Mouse (Mus musculus): ENCODE results near the gene Mamld1. TPM values are rescaled to one million over a fixed set of nuclear protein-coding genes. Genes with fewer than 3 reads are reported as not detected.
A peak's percentile ranks its signal among the peaks of the same experiment; 100 is the strongest.

Gene Mamld1
- polyA plus RNA-seq, 1 experiment from 2014 or later: 0.27 TPM

DNA sequence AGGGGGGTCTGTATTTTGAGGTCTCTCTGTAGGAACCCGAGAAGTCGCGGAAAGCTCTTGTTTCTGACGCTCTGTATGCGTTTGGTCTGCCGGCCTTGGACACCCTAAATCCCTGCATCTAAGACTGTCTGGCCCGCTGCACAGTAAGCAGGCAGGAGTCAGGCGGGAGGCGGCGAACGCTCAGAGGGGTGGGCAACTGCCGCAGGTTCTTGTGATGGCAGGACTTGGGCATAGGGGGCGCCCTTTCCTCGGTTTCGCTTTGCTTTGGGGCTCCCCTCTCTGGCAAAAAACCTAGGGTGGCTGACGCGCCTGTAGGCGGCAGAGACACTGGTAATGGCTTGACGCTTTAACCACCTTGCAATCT, 2.0 kb downstream of the Mamld1 start:
- Histone ChIP-seq H3K36me3 (replicated peaks; ENCODE audit: insufficient read depth, low read length) (no peaks in the 10 kb centered on the region), H3K27me3 (ENCODE audit: insufficient read depth, low read length) (peaks cover 32% of the 10 kb centered on the region), H3K4me3 (ENCODE audit: low read depth, low read length) (peak overlapping the region; percentile 41), H3K9ac (replicated peaks) (no peak overlapping the region), H3K4me1 (ENCODE audit: insufficient read depth) (no peaks in the 10 kb centered on the region), H3K9me3 (ENCODE audit: low read length) (no peaks in the 10 kb centered on the region), H3K27ac (ENCODE audit: low read depth) (no peak overlapping the region), H3K4me2 (ENCODE audit: low read depth, low read length) (peak overlapping the region; percentile 68)
- WGBS (ENCODE audit: insufficient replicate concordance): 23% methylated on average over 19 of the region's 19 CpGs
- DNase-seq: peak; percentile 55
- ATAC-seq: peak; percentile 44; the same call in 1 of the 2 replicates
- TF ChIP-seq CTCF (IDR thresholded peaks at IDR 0.05; ENCODE audit: low read depth) (peak; percentile 50), EP300 (IDR thresholded peaks at IDR 0.05; ENCODE audit: low read depth) (no peak)

DNA sequence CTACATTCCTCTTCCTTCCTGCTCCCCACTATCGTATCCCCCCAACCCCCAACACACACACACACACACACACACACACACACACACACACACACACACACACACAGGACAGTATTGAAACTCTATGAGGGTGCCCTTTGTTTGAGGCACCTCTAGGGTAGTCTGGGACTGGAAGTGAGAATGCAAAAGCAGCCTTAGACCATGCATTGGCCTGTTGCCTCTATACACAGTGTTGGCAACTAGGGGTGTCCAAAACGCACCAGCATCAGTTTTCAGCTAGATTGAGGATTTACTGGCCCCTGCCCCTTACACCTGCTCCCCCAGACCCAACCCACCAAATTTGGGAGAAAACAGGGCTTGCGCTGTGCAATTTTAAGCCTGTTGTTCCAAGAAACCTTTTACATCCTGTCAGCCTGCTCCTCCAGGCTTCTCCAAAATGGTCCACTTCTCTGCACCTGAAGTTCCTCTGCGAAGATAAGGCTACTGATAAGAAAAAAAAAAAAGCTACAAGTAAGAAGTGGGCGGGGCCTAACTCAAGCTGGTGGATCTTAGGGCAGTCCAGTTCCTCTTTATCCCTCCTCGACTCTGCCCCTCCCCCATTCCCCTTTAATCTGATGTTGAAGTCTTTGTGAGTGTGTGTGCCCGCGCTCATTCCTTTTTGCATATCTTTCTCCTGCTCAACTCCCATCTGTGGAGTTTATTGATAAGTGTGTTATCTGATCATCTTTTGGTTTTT, 2.6 kb downstream of the Mamld1 start:
- peak overlapping the region; percentile 68 for H3K4me2 ChIP-seq (ENCODE audit: low read depth, low read length)
- H3K9me3 ChIP-seq (ENCODE audit: low read length): no peaks in the 10 kb centered on the region
- no peaks in the 10 kb centered on the region for H3K36me3 ChIP-seq (replicated peaks; ENCODE audit: insufficient read depth, low read length)
- WGBS (ENCODE audit: insufficient replicate concordance): 29% methylated on average over 7 of the region's 8 CpGs
- no peak overlapping the region for H3K9ac ChIP-seq (replicated peaks)
- TF ChIP-seq EP300 (IDR thresholded peaks at IDR 0.05; ENCODE audit: low read depth) (no peak), CTCF (IDR thresholded peaks at IDR 0.05; ENCODE audit: low read depth) (no peak)
- H3K27ac ChIP-seq (ENCODE audit: low read depth): no peak overlapping the region
- H3K4me3 ChIP-seq (ENCODE audit: low read depth, low read length): peak overlapping the region; percentile 41
- H3K4me1 ChIP-seq (ENCODE audit: insufficient read depth): no peaks in the 10 kb centered on the region
- H3K27me3 ChIP-seq (ENCODE audit: insufficient read depth, low read length): peaks cover 29% of the 10 kb centered on the region; the same call in 1 of the 2 replicates
- DNase-seq: peak; percentile 15
- peak; percentile 53; the same call in 1 of the 2 replicates for ATAC-seq

DNA sequence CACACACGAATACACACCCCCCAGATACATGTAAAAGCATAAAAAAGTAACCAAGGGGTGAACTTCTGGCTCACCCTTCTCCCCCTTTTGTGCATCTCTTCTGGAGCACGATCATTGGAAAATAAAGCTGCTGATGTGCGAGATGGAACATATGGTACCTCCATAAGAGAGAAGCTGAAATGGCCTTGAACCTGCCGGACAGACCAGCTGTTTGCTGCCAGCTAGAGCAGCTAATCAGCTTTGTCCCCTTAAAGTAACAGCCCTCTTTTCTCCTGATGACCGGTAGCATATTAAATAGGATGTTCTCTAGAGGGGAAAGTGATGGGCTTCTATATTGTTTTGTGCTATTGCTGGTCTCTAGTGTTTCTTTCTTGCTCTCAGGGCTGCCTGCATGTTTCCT, 3.2 kb downstream of the Mamld1 start:
- Histone ChIP-seq H3K4me3 (ENCODE audit: low read depth, low read length) (no peak overlapping the region), H3K27me3 (ENCODE audit: insufficient read depth, low read length) (peaks cover 25% of the 10 kb centered on the region; the same call in 1 of the 2 replicates), H3K4me1 (ENCODE audit: insufficient read depth) (no peaks in the 10 kb centered on the region), H3K9ac (replicated peaks) (no peak overlapping the region), H3K4me2 (ENCODE audit: low read depth, low read length) (no peak overlapping the region), H3K27ac (ENCODE audit: low read depth) (no peak overlapping the region), H3K9me3 (ENCODE audit: low read length) (no peaks in the 10 kb centered on the region), H3K36me3 (replicated peaks; ENCODE audit: insufficient read depth, low read length) (no peaks in the 10 kb centered on the region)
- no peak for DNase-seq
- ATAC-seq: no peak
- TF ChIP-seq EP300 (IDR thresholded peaks at IDR 0.05; ENCODE audit: low read depth) (no peak), CTCF (IDR thresholded peaks at IDR 0.05; ENCODE audit: low read depth) (no peak)
- WGBS (ENCODE audit: insufficient replicate concordance): 42% methylated on average over 5 of the region's 5 CpGs

DNA sequence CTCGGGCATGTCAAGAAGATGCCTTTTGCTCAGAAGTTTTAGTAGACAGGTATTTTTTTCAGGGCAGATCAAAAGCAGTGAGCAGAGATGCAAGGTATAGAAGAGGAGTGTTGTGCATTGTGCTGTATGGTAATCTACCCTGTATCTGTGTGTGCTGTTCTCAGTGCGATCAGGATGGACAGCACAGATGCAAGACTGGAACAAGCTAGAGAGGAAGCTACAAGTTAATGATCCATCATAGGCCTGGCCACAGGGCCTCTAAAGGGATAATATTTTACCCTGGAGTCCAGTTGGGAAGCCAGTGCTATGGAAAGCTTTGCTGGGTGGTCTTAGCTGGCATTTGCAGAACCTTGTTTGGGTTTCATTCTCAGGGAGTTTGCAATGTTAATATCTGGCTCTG, 6.9 kb downstream of the Mamld1 start:
- Histone ChIP-seq H3K4me3 (ENCODE audit: low read depth, low read length) (no peak overlapping the region), H3K4me2 (ENCODE audit: low read depth, low read length) (no peak overlapping the region), H3K27me3 (ENCODE audit: insufficient read depth, low read length) (no peaks in the 10 kb centered on the region), H3K9ac (replicated peaks) (no peak overlapping the region), H3K9me3 (ENCODE audit: low read length) (no peaks in the 10 kb centered on the region), H3K36me3 (replicated peaks; ENCODE audit: insufficient read depth, low read length) (no peaks in the 10 kb centered on the region), H3K27ac (ENCODE audit: low read depth) (no peak overlapping the region), H3K4me1 (ENCODE audit: insufficient read depth) (no peaks in the 10 kb centered on the region)
- TF ChIP-seq EP300 (IDR thresholded peaks at IDR 0.05; ENCODE audit: low read depth) (no peak), CTCF (IDR thresholded peaks at IDR 0.05; ENCODE audit: low read depth) (no peak)
- ATAC-seq (no peak), DNase-seq (no peak)
- WGBS (ENCODE audit: insufficient replicate concordance): 68% methylated on average over 2 of the region's 2 CpGs

DNA sequence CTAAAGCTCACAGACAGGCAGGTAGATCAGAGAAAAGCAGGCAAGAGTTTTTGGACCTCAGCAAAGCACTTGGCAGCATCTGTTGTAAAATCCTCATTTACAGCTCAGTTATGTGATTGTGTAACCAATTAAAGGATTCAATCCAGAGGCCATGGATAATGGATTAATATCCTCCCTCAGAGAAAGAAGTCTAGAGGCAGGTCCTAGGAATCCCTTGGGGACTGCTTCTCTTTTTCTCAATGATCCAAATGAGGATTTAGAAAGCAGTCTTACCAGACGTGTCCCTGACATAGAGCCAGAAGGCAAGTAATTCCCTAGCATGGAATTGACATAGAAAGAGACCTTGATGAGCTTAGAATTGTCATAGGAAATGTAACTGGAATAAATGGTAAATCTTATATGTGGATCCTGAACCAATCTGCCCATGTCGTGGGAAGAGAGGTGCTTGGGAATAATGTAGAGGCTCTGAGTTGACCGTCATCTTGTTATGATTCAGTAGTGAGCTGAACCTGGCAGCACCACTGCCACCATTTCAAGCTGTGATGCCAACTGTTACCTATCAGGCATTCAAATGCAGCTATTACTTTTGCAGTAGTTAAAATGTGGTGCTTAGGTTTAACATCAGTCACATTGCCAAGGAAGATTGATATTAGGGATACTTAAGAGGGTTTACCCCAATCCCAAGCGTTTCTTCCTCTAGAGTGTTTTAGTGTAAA, 35.2 kb downstream of the Mamld1 start:
- DNase-seq (no peak), ATAC-seq (no peak)
- TF ChIP-seq CTCF (IDR thresholded peaks at IDR 0.05; ENCODE audit: low read depth): no peak
- TF ChIP-seq EP300 (IDR thresholded peaks at IDR 0.05; ENCODE audit: low read depth): no peak
- Histone ChIP-seq H3K9me3 (ENCODE audit: low read length) (no peaks in the 10 kb centered on the region), H3K4me1 (ENCODE audit: insufficient read depth) (no peaks in the 10 kb centered on the region), H3K4me2 (ENCODE audit: low read depth, low read length) (no peak overlapping the region), H3K27me3 (ENCODE audit: insufficient read depth, low read length) (no peaks in the 10 kb centered on the region), H3K36me3 (replicated peaks; ENCODE audit: insufficient read depth, low read length) (no peaks in the 10 kb centered on the region), H3K9ac (replicated peaks) (no peak overlapping the region), H3K27ac (ENCODE audit: low read depth) (no peak overlapping the region), H3K4me3 (ENCODE audit: low read depth, low read length) (no peak overlapping the region)
- WGBS (ENCODE audit: insufficient replicate concordance): 74% methylated on average over 4 of the region's 4 CpGs

DNA sequence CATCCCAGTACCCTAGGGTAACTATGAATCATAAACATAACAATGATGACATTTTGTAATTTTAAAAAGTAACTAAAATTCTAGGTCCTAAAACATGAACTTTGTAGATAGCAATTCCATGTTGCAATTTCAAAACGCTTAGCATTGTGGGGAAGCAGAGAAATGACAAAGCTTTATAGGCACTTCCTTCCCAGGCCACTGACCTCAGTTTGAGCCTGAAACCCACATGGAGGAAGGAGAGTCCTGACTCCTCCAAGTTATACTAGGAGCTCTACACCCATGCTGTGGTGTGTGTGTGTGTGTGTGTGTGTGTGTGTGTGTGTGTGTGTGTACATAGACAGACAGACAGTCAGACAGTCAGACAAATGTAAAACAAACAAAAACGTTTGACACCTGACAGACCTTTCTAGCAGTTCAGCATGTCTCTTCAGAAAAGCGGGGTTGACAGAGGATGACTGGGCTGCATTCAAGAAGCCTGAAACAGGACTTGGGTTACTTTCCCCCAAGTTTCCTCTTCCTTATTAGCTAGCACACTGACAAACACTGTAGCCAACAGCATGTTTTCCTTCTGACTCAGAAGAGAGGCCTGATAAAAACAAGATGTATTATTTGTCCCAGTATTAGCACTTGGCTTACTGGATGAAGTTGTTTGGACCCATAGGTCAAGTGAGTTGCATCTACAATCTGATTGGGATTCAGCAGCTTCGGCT, 37.5 kb downstream of the Mamld1 start:
- TF ChIP-seq CTCF (IDR thresholded peaks at IDR 0.05; ENCODE audit: low read depth) (no peak), EP300 (IDR thresholded peaks at IDR 0.05; ENCODE audit: low read depth) (no peak)
- H3K4me1 ChIP-seq (ENCODE audit: insufficient read depth): no peaks in the 10 kb centered on the region
- no peaks in the 10 kb centered on the region for H3K9me3 ChIP-seq (ENCODE audit: low read length)
- no peaks in the 10 kb centered on the region for H3K27me3 ChIP-seq (ENCODE audit: insufficient read depth, low read length)
- no peak overlapping the region for H3K4me2 ChIP-seq (ENCODE audit: low read depth, low read length)
- no peak overlapping the region for H3K9ac ChIP-seq (replicated peaks)
- no peak overlapping the region for H3K27ac ChIP-seq (ENCODE audit: low read depth)
- no peak overlapping the region for H3K4me3 ChIP-seq (ENCODE audit: low read depth, low read length)
- 56% methylated on average over 4 of the region's 4 CpGs for WGBS (ENCODE audit: insufficient replicate concordance)
- ATAC-seq (no peak), DNase-seq (no peak)
- no peaks in the 10 kb centered on the region for H3K36me3 ChIP-seq (replicated peaks; ENCODE audit: insufficient read depth, low read length)
